Mouse (Mus musculus) lung, embryonic 15.5 days (tissue): Measurements from ENCODE around the gene Zfp595. TPM values are rescaled to one million over a fixed set of nuclear protein-coding genes. Genes with fewer than 3 reads are reported as not detected.
"Not testable (repeated sequence)": the region's sequence is repeated elsewhere in the genome, so short reads cannot be mapped to it uniquely, and the experiment has no call there.

Experiments used
- ATAC-seq: fragments of 200-750 bp; cut with Nextera tagmentation; 2 replicates; pipeline ENCODE4 v1.8.0; 2017; ENCODE audit warnings: moderate number of reproducible peaks, borderline replicate concordance; ENCODE audit not compliant: low FRiP score, low TSS enrichment; ENCODE audit errors: extremely low read depth
- H3K27ac ChIP-seq: fragments of 300-500 bp; sonication (generic); 2 replicates; pipeline ENCODE4 v1.5.1; 2015; ENCODE audit warnings: moderate library complexity, mild to moderate bottlenecking, inconsistent platforms
- H3K27me3 ChIP-seq: fragments of 300-500 bp; sonication (generic); 2 replicates; pipeline ENCODE4 v1.6.1; 2015; ENCODE audit warnings: inconsistent platforms
- H3K36me3 ChIP-seq: fragments of 300-500 bp; sonication (generic); 2 replicates; pipeline ENCODE4 v1.6.1; 2015; ENCODE audit warnings: inconsistent platforms
- H3K4me1 ChIP-seq: fragments of 300-500 bp; sonication (generic); 2 replicates; pipeline ENCODE4 v1.6.1; 2015; ENCODE audit warnings: inconsistent platforms
- H3K4me2 ChIP-seq: fragments of 300-500 bp; sonication (generic); 2 replicates; pipeline ENCODE4 v1.6.1; 2015; ENCODE audit warnings: inconsistent platforms, mild to moderate bottlenecking, moderate library complexity
- H3K4me3 ChIP-seq: fragments of 300-500 bp; sonication (generic); 2 replicates; pipeline ENCODE4 v1.5.1; 2015; ENCODE audit warnings: mild to moderate bottlenecking, inconsistent platforms
- H3K9ac ChIP-seq: fragments of 300-500 bp; sonication (generic); 2 replicates; pipeline ENCODE4 v1.6.1; 2015; ENCODE audit warnings: inconsistent platforms
- H3K9me3 ChIP-seq: fragments of 300-500 bp; sonication (generic); 2 replicates; pipeline ENCODE4 v1.6.1; 2016; ENCODE audit warnings: inconsistent platforms
- WGBS: fragments of 180-500 bp; shearing (Covaris S2); methylation state at CpG from one replicate; pipeline ENCODE4 v1.1.7; 2015; 5-methylcytosine and 5-hydroxymethylcytosine counted together
- polyA plus RNA-seq: library from polyadenylated mRNA; unstranded; fragments of >200 nt; fragmentation: Nextera tagmentation; extraction: Ambion mirVana; gene quantifications from 2 replicates; pipeline ENCODE4 v1.2.1, GENCODE M21; 2015

The Zfp595 gene
- polyA plus RNA-seq, 1 experiment from 2014 or later = 2.8 TPM

GRCm38 (mm10) chr13:67269383-67270065 is 62.8 kb downstream of the Zfp595 start:
- Histone ChIP-seq H3K27ac (0 out of 2 replicates have a peak overlapping the region, but pooled peaks have one; percentile 50), H3K9ac (peak overlapping the region; percentile 64), H3K4me2 (peak overlapping the region; percentile 77), H3K4me3 (peak overlapping the region; percentile 84)
- WGBS = 36% methylated on average over 9 of the region's 9 CpGs
- not testable (repeated sequence) for H3K4me1 ChIP-seq, H3K9me3 ChIP-seq, H3K36me3 ChIP-seq, H3K27me3 ChIP-seq
- peak; percentile 39; the same call in 1 of the 2 replicates for ATAC-seq

DNA sequence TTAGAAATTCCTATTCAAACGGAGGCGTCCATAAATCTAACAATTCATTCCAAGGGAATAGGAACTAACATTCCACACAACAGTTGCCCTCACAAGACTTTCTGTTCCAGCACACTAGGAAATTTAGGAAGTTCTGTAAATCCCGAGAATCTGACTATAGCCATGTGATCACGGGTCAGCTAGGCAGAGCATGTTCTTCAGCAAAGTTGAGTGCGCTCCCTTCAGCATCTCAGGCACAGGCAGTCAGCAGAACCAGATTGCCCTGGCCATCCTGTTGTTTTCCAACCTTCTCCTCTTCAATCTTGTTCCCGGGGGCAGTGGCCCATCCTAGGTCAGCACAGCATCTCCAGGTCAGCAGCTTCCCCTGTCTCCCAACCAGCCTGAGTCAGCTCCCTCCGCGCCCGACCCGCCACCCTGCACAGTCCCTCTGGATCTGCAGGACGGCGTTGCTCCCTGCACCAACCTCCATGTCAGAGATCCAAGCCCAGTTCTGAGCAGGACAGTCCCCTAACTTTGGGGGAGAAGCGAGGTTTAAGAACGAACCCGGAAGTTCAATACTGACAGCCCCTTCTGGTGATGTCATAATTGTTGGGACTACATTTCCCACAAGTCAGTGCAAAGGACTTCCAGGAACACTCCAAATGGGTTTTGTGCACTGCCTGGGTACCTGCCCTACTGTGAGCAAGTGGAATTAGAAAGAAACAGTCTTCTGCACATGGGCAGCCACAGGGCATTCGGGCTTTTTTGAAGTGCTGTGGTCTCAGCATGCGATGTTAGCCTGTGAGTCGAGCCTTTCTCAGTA is 63.6 kb downstream of the Zfp595 start:
- Histone ChIP-seq H3K4me2 (peak overlapping the region; percentile 77), H3K4me3 (peak overlapping the region; percentile 84), H3K9me3 (0 out of 2 replicates have a peak, but pooled peaks cover 5% of the 10 kb centered on the region), H3K9ac (peak overlapping the region; percentile 64), H3K27me3 (no peaks in the 10 kb centered on the region), H3K36me3 (no peaks in the 10 kb centered on the region), H3K4me1 (no peaks in the 10 kb centered on the region), H3K27ac (0 out of 2 replicates have a peak overlapping the region, but pooled peaks have one; percentile 50)
- peak; percentile 98 for ATAC-seq
- 5% methylated on average over 18 of the region's 18 CpGs for WGBS

Other genes starting within 250 kb of the Zfp595 start
- gene Zfp708, start 234.6 kb downstream of the Zfp595 start, polyA plus RNA-seq = 5.0 and 5.5 TPM in 2 replicates
- 3.4 and 3.5 TPM in 2 replicates for gene Gm28557, start 224.0 kb downstream of the Zfp595 start, polyA plus RNA-seq
- gene Rslcan18, start 216.3 kb downstream of the Zfp595 start, polyA plus RNA-seq = 0.16 and 0.39 TPM in 2 replicates
- gene Zfp759, start 210.9 kb downstream of the Zfp595 start, polyA plus RNA-seq = 1.9 TPM in 2 replicates
- 9.0 and 9.1 TPM in 2 replicates for gene Rsl1, start 159.4 kb downstream of the Zfp595 start, polyA plus RNA-seq
- 1.6 and 1.9 TPM in 2 replicates for gene Zfp455, start 138.1 kb downstream of the Zfp595 start, polyA plus RNA-seq
- 1.5 TPM in 2 replicates for gene Zfp458, start 54.1 kb downstream of the Zfp595 start, polyA plus RNA-seq
- 0.21 and 0.92 TPM in 2 replicates for gene Zfp457, start 26.1 kb downstream of the Zfp595 start, polyA plus RNA-seq
- gene Gm28044, start 28.0 kb upstream of the Zfp595 start, polyA plus RNA-seq = 0.64 TPM in 1 of 2 replicates, not detected in the other
- 0.93 and 1.1 TPM in 2 replicates for gene Zfp953, start 28.0 kb upstream of the Zfp595 start, polyA plus RNA-seq
- 0.46 and 0.48 TPM in 2 replicates for gene Gm28041, start 43.2 kb upstream of the Zfp595 start, polyA plus RNA-seq
- 1.8 and 1.9 TPM in 2 replicates for gene Zfp456, start 43.2 kb upstream of the Zfp595 start, polyA plus RNA-seq
- 6.8 and 7.7 TPM in 2 replicates for gene Zfp429, start 67.2 kb upstream of the Zfp595 start, polyA plus RNA-seq
- gene Zfp459, start 88.8 kb upstream of the Zfp595 start, polyA plus RNA-seq = 1.1 and 1.7 TPM in 2 replicates
- 9.6 TPM in 2 replicates for gene Zfp874a, start 119.1 kb upstream of the Zfp595 start, polyA plus RNA-seq
- gene Zfp874b, start 151.7 kb upstream of the Zfp595 start, polyA plus RNA-seq = 2.1 and 3.8 TPM in 2 replicates
- 12.9 and 14.1 TPM in 2 replicates for gene Zfp58, start 168.0 kb upstream of the Zfp595 start, polyA plus RNA-seq
- not detected in 2 replicates for gene Gm26965, start 193.6 kb upstream of the Zfp595 start, polyA plus RNA-seq
- gene Zfp87, start 193.6 kb upstream of the Zfp595 start, polyA plus RNA-seq = 22.3 and 22.8 TPM in 2 replicates
- 14.5 and 14.7 TPM in 2 replicates for gene Zfp748, start 221.3 kb upstream of the Zfp595 start, polyA plus RNA-seq